Mouse (Mus musculus) thymus, postnatal 4 days (tissue): Measurements from ENCODE around the gene Zfp804a.

Source experiments
- DNase-seq: peaks from one replicate; pipeline ENCODE4 v3.0.0; 2021

The Zfp804a gene

DNA sequence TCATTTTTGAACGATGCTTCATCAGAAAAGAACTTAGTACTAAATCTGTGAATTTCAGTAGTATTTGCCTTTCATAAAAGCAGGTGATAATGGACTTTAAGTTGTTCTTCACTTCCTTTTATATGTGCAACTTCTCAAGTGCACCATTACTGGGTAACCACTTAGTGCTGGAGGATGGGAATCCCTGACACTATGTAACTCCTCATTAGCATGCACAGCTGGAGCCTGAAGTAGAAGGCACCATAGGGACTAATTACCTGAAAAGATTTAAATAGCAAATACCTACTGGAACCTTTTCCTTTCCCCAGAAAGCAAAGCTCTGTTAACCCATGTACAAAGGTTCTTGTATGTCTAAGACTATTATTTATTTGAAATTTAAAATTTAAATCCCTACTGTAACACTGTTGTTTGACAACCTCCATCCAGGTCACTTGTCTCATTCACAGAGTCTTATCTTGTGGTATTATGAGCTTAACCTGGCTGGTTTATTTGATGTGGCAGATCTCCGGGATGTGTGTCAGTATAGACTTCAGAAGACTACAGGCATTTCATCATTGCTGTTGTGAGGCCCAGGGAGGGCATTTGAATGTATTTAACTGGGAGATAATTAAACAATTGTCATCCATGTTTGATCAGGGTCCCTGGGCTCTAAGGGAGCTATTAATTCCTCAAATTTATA, 229.7 kb downstream of the Zfp804a start:
- DNase-seq = no peak

DNA sequence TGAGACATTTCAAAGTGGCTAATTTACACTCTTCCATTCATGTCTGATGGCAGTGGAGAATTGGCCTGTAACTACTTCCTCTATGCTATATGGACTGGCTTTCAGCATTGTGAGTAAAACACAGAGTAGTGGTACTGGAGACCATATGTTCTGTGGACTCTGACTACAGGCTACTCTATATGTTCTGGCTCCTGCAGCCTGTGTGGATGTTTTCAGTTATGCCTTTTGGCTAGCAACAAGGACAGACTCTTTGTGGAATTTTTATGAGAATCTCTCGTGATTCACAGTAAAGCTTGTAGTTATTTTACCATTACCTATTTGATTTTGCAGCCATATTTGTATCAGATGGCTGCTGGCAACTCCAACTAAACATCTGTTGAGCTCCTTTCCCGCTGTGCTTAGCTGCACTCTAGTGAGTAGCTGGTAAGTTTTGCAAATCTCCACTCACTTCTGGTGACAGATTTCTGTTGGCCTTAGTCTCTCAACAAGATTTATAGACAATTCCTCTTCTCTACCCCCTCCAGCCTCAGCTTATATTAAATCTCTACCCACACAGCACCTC, 242.0 kb downstream of the Zfp804a start:
- DNase-seq = no peak
